Mouse (Mus musculus): ENCODE results near the gene Gnb1l.

Gene Gnb1l

GRCm38 (mm10) chr16:18586906-18587546 is 88.5 kb downstream of the Gnb1l start:
- DNase-seq (ENCODE audit: low spot score) = no peak

- peak; percentile 55 for DNase-seq (ENCODE audit: low spot score)
Observed at GRCm38 (mm10) chr16:18587847-18588737, 89.6 kb downstream of the Gnb1l start.

- no peak for DNase-seq (ENCODE audit: low spot score)
Observed at GRCm38 (mm10) chr16:18588738-18589055, 90.2 kb downstream of the Gnb1l start.

- DNase-seq (ENCODE audit: low spot score) = no peak
Observed at GRCm38 (mm10) chr16:18589080-18589621, 90.6 kb downstream of the Gnb1l start.

- DNase-seq (ENCODE audit: low spot score) = peak; percentile 43
Observed at GRCm38 (mm10) chr16:18589804-18590790, 91.6 kb downstream of the Gnb1l start, which contains the start of gene Tbx1. TSS of gene Tbx1 (minus strand) at chr16:18590671.

- peak; percentile 72 for DNase-seq (ENCODE audit: low spot score)
Observed at GRCm38 (mm10) chr16:18591047-18592018, 92.8 kb downstream of the Gnb1l start.

GRCm38 (mm10) chr16:18593930-18594329 is 95.4 kb downstream of the Gnb1l start:
- DNase-seq (ENCODE audit: low spot score) = no peak

GRCm38 (mm10) chr16:18596255-18596654 is 97.7 kb downstream of the Gnb1l start:
- no peak for DNase-seq (ENCODE audit: low spot score)

- DNase-seq (ENCODE audit: low spot score) = no peak
Observed at GRCm38 (mm10) chr16:18598006-18598405, 99.5 kb downstream of the Gnb1l start.

GRCm38 (mm10) chr16:18601447-18601846 is 102.9 kb downstream of the Gnb1l start:
- no peak for DNase-seq (ENCODE audit: low spot score)

- peak; percentile 58 for DNase-seq (ENCODE audit: low spot score)
Observed at GRCm38 (mm10) chr16:18604267-18604701, 105.8 kb downstream of the Gnb1l start.

GRCm38 (mm10) chr16:18605705-18606104 is 107.2 kb downstream of the Gnb1l start:
- DNase-seq (ENCODE audit: low spot score) = no peak

GRCm38 (mm10) chr16:18608226-18608625 is 109.7 kb downstream of the Gnb1l start:
- DNase-seq (ENCODE audit: low spot score) = peak; percentile 63

GRCm38 (mm10) chr16:18609099-18609498 is 110.6 kb downstream of the Gnb1l start:
- no peak for DNase-seq (ENCODE audit: low spot score)

GRCm38 (mm10) chr16:18611752-18612151 is 113.2 kb downstream of the Gnb1l start:
- DNase-seq (ENCODE audit: low spot score) = no peak

- DNase-seq (ENCODE audit: low spot score) = no peak
Observed at GRCm38 (mm10) chr16:18613301-18613700, 114.8 kb downstream of the Gnb1l start.
